Mouse (Mus musculus) E14TG2a.4 (cell line): ENCODE measurements around the gene Ptcd3.

ENCODE experiments used
- CTCF ChIP-seq: conservative IDR thresholded peaks from 2 replicates; pipeline ENCODE4 v1.5.1; 2014; ENCODE audit warnings: low read length
- NANOG ChIP-seq: IDR thresholded peaks from 2 replicates; pipeline ENCODE4 v1.6.1; 2014; ENCODE audit warnings: borderline replicate concordance, low read length, mixed read lengths
- POU5F1 ChIP-seq: IDR thresholded peaks from 2 replicates; pipeline ENCODE4 v1.6.1; 2014; ENCODE audit warnings: low read length, borderline replicate concordance

DNA sequence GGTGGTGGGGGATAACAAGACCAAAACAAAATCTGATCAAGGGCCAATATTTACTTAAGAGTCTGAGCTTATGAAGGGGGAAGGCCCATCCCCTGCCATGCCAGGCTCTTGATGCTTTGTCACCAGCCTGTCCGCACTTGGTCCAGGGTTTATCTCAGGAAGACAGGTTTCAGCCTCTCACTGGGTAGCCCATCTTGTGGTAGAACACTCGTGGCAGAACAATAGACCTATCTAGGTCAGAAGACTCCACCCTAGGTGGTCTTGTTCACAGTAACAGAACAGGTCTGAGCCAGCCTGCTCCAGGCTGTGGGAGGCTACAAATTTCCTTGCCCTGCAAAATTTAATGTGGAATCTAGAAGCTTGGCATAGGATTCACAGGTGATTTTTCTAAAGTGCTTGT is 71.7 kb downstream of the Ptcd3 start:
- TF ChIP-seq CTCF (no peak), POU5F1 (no peak), NANOG (peak; percentile 46; the same call in 1 of the 2 replicates)
